Mouse (Mus musculus): ENCODE data around the gene Gm6169. TPM values are rescaled to one million over a fixed set of nuclear protein-coding genes. Genes with fewer than 3 reads are reported as not detected.
"Not testable (repeated sequence)": the region's sequence is repeated elsewhere in the genome, so short reads cannot be mapped to it uniquely, and the experiment has no call there.

Gene Gm6169
- polyA plus RNA-seq (2016; fragmentation: Nextera tagmentation; extraction: Ambion mirVana) = 0.66 and 2.0 TPM in 2 replicates

DNA sequence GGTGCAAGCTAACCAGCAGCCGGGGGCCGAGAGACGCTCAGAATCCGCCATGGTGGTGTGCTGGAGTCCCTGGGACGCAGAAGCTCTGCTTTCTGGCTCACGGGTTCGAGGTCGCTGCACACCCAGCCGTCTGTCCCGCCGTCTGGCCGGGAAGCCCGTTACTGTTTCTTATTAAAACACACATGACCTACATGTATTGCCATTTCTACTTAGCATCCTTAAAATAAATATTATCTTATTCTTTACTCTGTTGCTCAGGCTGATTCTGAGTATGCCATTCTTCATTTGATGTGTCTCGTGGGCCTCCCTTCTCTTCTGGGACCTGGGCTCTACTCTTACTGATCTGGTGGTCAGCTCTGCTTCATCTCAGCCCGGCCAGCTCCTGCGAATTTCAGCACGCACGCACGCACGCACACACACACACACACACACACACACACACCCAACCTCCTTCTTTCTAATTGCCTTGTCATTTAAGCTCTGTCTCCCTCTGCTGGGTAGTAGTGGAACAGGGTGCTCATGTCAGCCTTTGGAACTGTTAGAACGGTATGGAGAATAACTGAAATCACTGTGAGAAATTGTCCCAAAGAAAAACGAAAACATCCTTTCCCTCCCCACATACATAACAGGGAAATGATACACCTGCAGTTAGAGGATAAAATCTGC lies at the start of gene Gm6169:
Gm6169 (minus strand) TSS at position 51 of the 666 bp plus-strand sequence.
- 0 out of 2 replicates have a peak, but pooled peaks cover 6% of the 10 kb centered on the region for H3K36me3 ChIP-seq (replicated peaks)
- peak; percentile 51 for DNase-seq (ENCODE audit: low spot score)
- WGBS = 84% methylated on average over 22 of the region's 22 CpGs
- H3K4me1 ChIP-seq = no peaks in the 10 kb centered on the region
- no peaks in the 10 kb centered on the region for H3K27me3 ChIP-seq (replicated peaks; ENCODE audit: low read depth, poor library complexity, severe bottlenecking)
- no peak within 1 kb of the TSS for H3K4me3 ChIP-seq
- H3K9me3 ChIP-seq = no peaks in the 10 kb centered on the region
- no peak within 1 kb of the TSS for H3K27ac ChIP-seq (replicated peaks)

DNA sequence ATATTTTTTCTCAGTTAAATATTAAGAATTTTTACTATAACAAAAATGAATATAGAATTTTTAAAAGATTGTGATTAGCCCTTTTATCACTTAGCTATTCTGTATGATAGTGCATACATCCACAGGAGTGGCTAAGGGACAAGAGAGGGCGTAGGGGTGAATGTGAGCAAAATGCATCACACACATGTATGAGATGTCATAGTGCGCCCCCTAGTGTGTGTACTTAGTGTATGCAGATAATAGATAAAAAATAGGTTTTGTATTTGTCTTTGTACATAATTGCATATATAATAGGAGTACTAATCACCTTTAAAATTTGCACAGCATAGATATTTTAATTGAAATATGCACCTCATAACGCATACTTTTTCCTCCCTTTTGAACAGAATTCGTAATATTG lies 46.8 kb upstream of the Gm6169 start:
- WGBS = 61% methylated on average over 4 of the region's 4 CpGs
- Histone ChIP-seq H3K4me3 (no peak overlapping the region), H3K36me3 (replicated peaks) (peaks cover 76% of the 10 kb centered on the region), H3K4me1 (no peaks in the 10 kb centered on the region), H3K9me3 (no peaks in the 10 kb centered on the region), H3K27ac (replicated peaks) (no peak overlapping the region), H3K27me3 (replicated peaks; ENCODE audit: low read depth, poor library complexity, severe bottlenecking) (no peaks in the 10 kb centered on the region)
- peak; percentile 17 for DNase-seq (ENCODE audit: low spot score)

- Histone ChIP-seq H3K27me3 (replicated peaks; ENCODE audit: low read depth, poor library complexity, severe bottlenecking) (no peaks in the 10 kb centered on the region), H3K36me3 (replicated peaks) (peaks cover 42% of the 10 kb centered on the region), H3K4me3 (no peak overlapping the region), H3K9me3 (no peaks in the 10 kb centered on the region), H3K27ac (replicated peaks) (no peak overlapping the region), H3K4me1 (peaks cover 5% of the 10 kb centered on the region)
- DNase-seq (ENCODE audit: low spot score) = no peak
- 83% methylated on average over 7 of the region's 7 CpGs for WGBS
Observed at GRCm38 (mm10) chr13:97142321-97142720, 43.3 kb upstream of the Gm6169 start.

GRCm38 (mm10) chr13:97138404-97138931 lies 39.4 kb upstream of the Gm6169 start:
- peak overlapping the region; percentile 88 for H3K27ac ChIP-seq (replicated peaks)
- not testable (repeated sequence) for H3K27me3 ChIP-seq (replicated peaks; ENCODE audit: low read depth, poor library complexity, severe bottlenecking); H3K9me3 ChIP-seq; H3K4me1 ChIP-seq; DNase-seq (ENCODE audit: low spot score)
- peaks cover 40% of the 10 kb centered on the region for H3K36me3 ChIP-seq (replicated peaks)
- WGBS = 37% methylated on average over 8 of the region's 8 CpGs
- peak overlapping the region; percentile 79 for H3K4me3 ChIP-seq

- under 1% methylated on average over 57 of the region's 57 CpGs for WGBS
- H3K27ac ChIP-seq (replicated peaks) = peak within 1 kb of the TSS; percentile 88
- peak; percentile 91 for DNase-seq (ENCODE audit: low spot score)
- H3K4me1 ChIP-seq = peaks cover 10% of the 10 kb centered on the region
- peak within 1 kb of the TSS; percentile 79 for H3K4me3 ChIP-seq
- no peaks in the 10 kb centered on the region for H3K9me3 ChIP-seq
- no peaks in the 10 kb centered on the region for H3K27me3 ChIP-seq (replicated peaks; ENCODE audit: low read depth, poor library complexity, severe bottlenecking)
- peaks cover 40% of the 10 kb centered on the region for H3K36me3 ChIP-seq (replicated peaks)
Observed at GRCm38 (mm10) chr13:97137466-97138400, 38.7 kb upstream of the Gm6169 start, which contains the start of the genes Gfm2 and Nsa2. Gfm2 (plus strand) TSS chr13:97137937. Nsa2 (minus strand) TSS chr13:97137937.

DNA sequence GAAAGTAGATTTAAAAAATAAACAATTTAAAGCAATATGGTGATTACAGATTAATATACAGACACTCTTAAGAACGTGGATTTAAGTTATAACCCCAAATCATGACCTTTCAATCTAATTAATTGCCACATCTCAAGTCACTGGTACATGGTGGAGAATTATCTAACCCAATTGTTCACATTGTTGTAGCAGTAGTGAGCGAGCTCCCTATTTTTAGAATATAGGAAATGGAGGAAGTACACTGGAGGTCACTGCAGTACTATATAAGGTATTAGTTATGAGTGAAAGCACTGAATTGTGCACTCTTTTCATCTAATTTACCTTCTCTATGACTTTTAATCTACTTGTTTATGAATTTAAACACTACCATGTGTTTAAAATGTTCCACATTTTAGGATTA lies 31.4 kb upstream of the Gm6169 start:
- not testable (repeated sequence) for DNase-seq (ENCODE audit: low spot score); H3K27me3 ChIP-seq (replicated peaks; ENCODE audit: low read depth, poor library complexity, severe bottlenecking); H3K4me1 ChIP-seq; H3K9me3 ChIP-seq; H3K4me3 ChIP-seq; H3K27ac ChIP-seq (replicated peaks)
- no CpG with 5 or more reads among the region's 2 CpGs for WGBS
- H3K36me3 ChIP-seq (replicated peaks) = peaks cover 53% of the 10 kb centered on the region

DNA sequence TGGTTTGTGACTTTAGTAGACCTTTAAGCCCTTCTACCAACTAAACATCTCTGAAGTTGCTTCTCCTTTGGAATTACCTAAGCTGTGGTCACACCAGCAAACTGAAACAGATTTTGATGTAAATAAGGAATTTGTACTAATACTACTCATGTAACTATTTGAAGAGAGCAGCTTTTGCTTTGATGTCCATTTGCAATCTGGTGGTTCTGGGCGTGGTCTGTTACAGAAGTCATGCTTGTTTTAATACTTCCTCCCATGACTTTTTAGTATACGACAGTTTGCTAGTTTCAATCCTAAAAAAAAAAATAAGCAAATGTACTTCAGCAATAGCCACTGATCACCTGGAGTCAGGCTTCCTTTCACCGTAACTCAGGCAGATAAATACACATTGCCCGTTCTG lies 30.6 kb upstream of the Gm6169 start:
- DNase-seq (ENCODE audit: low spot score); H3K27ac ChIP-seq (replicated peaks); H3K9me3 ChIP-seq; H3K27me3 ChIP-seq (replicated peaks; ENCODE audit: low read depth, poor library complexity, severe bottlenecking); H3K4me3 ChIP-seq; H3K4me1 ChIP-seq: not testable (repeated sequence)
- H3K36me3 ChIP-seq (replicated peaks) = peaks cover 50% of the 10 kb centered on the region
- 87% methylated on average over 4 of the region's 4 CpGs for WGBS

DNA sequence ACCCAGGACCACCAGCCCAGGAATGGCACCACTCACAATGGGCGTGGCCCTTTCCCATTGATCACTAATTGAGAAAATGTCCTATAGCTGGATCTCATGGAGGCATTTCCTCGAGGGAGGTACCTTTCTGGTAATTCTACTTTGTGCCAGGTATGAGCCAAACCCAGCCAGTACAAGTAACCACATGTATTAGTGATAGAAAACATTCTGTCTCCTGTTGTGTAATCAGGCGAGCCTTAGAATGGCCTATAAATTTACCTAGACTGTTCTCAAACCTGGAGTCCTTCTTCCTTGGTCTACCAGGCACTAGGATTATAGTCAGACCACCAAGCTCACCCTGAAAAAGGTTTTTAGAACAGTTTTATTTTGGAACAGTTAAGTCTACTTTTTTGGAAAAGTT lies 22.3 kb upstream of the Gm6169 start:
- no peaks in the 10 kb centered on the region for H3K4me1 ChIP-seq
- H3K9me3 ChIP-seq = no peaks in the 10 kb centered on the region
- DNase-seq (ENCODE audit: low spot score) = no peak
- no peaks in the 10 kb centered on the region for H3K27me3 ChIP-seq (replicated peaks; ENCODE audit: low read depth, poor library complexity, severe bottlenecking)
- H3K27ac ChIP-seq (replicated peaks) = no peak overlapping the region
- no peak overlapping the region for H3K4me3 ChIP-seq
- peaks cover 49% of the 10 kb centered on the region for H3K36me3 ChIP-seq (replicated peaks)
- WGBS = 82% methylated on average over 3 of the region's 3 CpGs

GRCm38 (mm10) chr13:97109046-97109445 lies 10.0 kb upstream of the Gm6169 start:
- no peaks in the 10 kb centered on the region for H3K4me1 ChIP-seq
- H3K36me3 ChIP-seq (replicated peaks) = peaks cover 27% of the 10 kb centered on the region
- H3K4me3 ChIP-seq = no peak overlapping the region
- H3K27me3 ChIP-seq (replicated peaks; ENCODE audit: low read depth, poor library complexity, severe bottlenecking) = no peaks in the 10 kb centered on the region
- no peaks in the 10 kb centered on the region for H3K9me3 ChIP-seq
- H3K27ac ChIP-seq (replicated peaks) = no peak overlapping the region
- WGBS = 85% methylated on average over 4 of the region's 4 CpGs
- DNase-seq (ENCODE audit: low spot score) = no peak

GRCm38 (mm10) chr13:97107721-97108120 lies 8.7 kb upstream of the Gm6169 start:
- not testable (repeated sequence) for H3K9me3 ChIP-seq; H3K27me3 ChIP-seq (replicated peaks; ENCODE audit: low read depth, poor library complexity, severe bottlenecking); H3K4me1 ChIP-seq; DNase-seq (ENCODE audit: low spot score); H3K27ac ChIP-seq (replicated peaks); H3K4me3 ChIP-seq
- 89% methylated on average over 4 of the region's 4 CpGs for WGBS
- H3K36me3 ChIP-seq (replicated peaks) = peaks cover 21% of the 10 kb centered on the region

DNA sequence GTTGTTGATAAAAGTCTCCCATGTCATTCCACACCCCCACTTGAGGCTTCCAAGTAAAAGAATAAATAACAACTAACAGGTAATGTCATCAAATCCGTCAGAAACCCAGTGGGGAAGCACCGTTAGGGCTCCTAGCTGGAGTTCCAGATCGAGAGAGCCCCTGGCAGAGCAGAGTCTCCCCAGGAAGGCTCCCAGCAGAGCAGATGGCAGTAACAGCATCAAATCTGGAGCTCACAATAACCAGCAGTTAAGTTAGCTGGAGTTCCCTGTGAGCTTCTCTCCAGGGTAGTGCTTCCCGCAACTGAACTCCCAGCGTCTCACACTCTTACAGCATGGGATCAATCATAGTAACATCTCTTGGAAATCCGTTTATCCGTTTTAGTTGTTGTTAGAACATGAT lies 6.0 kb upstream of the Gm6169 start:
- no peak overlapping the region for H3K4me3 ChIP-seq
- no peaks in the 10 kb centered on the region for H3K27me3 ChIP-seq (replicated peaks; ENCODE audit: low read depth, poor library complexity, severe bottlenecking)
- no peak for DNase-seq (ENCODE audit: low spot score)
- no peaks in the 10 kb centered on the region for H3K4me1 ChIP-seq
- no peak overlapping the region for H3K27ac ChIP-seq (replicated peaks)
- H3K9me3 ChIP-seq = no peaks in the 10 kb centered on the region
- H3K36me3 ChIP-seq (replicated peaks) = peaks cover 8% of the 10 kb centered on the region
- WGBS = 68% methylated on average over 7 of the region's 7 CpGs

GRCm38 (mm10) chr13:97095726-97096125 lies 3.3 kb downstream of the Gm6169 start:
- no peak for DNase-seq (ENCODE audit: low spot score)
- 85% methylated on average over 4 of the region's 4 CpGs for WGBS

More at GRCm38 (mm10) chr13:97095726-97096125, 3.3 kb downstream of the Gm6169 start:
- no peak overlapping the region for H3K27ac ChIP-seq (replicated peaks)
- no peaks in the 10 kb centered on the region for H3K27me3 ChIP-seq (replicated peaks; ENCODE audit: low read depth, poor library complexity, severe bottlenecking)
- H3K36me3 ChIP-seq (replicated peaks) = peaks cover 10% of the 10 kb centered on the region
- no peaks in the 10 kb centered on the region for H3K4me1 ChIP-seq
- H3K4me3 ChIP-seq = no peak overlapping the region
- H3K9me3 ChIP-seq = no peaks in the 10 kb centered on the region

All from embryonic facial prominence, embryonic 10.5 days (tissue).